Mouse (Mus musculus): ENCODE measurements around the gene 2610001J05Rik.

GRCm38 (mm10) chr6:13870919-13871624 is at the start of gene 2610001J05Rik:
- TF ChIP-seq CTCF (IDR thresholded peaks at IDR 0.05; ENCODE audit: low read depth, low read length) (no peak), POLR2A (IDR thresholded peaks at IDR 0.05; ENCODE audit: borderline replicate concordance, low read depth, low read length) (no peak)

All from bone marrow macrophage, adult 2 months (primary cell).